Mouse (Mus musculus) stomach, embryonic 16.5 days (tissue): Measurements from ENCODE around the gene Chd3. TPM values are rescaled to one million over a fixed set of nuclear protein-coding genes. Genes with fewer than 3 reads are reported as not detected.
"Not testable (repeated sequence)": the region's sequence is repeated elsewhere in the genome, so short reads cannot be mapped to it uniquely, and the experiment has no call there.

Experiments used
- ATAC-seq: fragments of 200-750 bp; cut with Nextera tagmentation; 2 replicates; pipeline ENCODE4 v1.8.0; 2017; ENCODE audit warnings: moderate number of reproducible peaks, moderate TSS enrichment; ENCODE audit not compliant: insufficient read depth, low FRiP score
- H3K27ac ChIP-seq: fragments of 300-500 bp; sonication (generic); 2 replicates; pipeline ENCODE4 v1.5.1; 2014; ENCODE audit warnings: low read length
- H3K27me3 ChIP-seq: fragments of 300-500 bp; sonication (generic); 2 replicates; pipeline ENCODE4 v1.6.1; 2014; ENCODE audit warnings: low read length, control low read depth, mixed read lengths; ENCODE audit not compliant: control insufficient read depth, insufficient read depth
- H3K36me3 ChIP-seq: fragments of 300-500 bp; sonication (generic); 2 replicates; pipeline ENCODE4 v1.6.1; 2014; ENCODE audit warnings: low read length; ENCODE audit not compliant: control insufficient read depth, insufficient read depth
- H3K4me1 ChIP-seq: fragments of 300-500 bp; sonication (generic); 2 replicates; pipeline ENCODE4 v1.6.1; 2014; ENCODE audit warnings: low read length, control low read depth, mixed read lengths; ENCODE audit not compliant: control insufficient read depth, insufficient read depth
- H3K4me2 ChIP-seq: fragments of 300-500 bp; sonication (generic); 2 replicates; pipeline ENCODE4 v1.6.1; 2014; ENCODE audit warnings: low read depth, low read length, mixed read lengths
- H3K4me3 ChIP-seq: fragments of 300-500 bp; sonication (generic); replicated peaks from 2 replicates; pipeline ENCODE4 v1.5.1; 2014; ENCODE audit warnings: mild to moderate bottlenecking, low read length
- H3K9ac ChIP-seq: fragments of 300-500 bp; sonication (generic); 2 replicates; pipeline ENCODE4 v1.6.1; 2014; ENCODE audit warnings: low read length
- H3K9me3 ChIP-seq: fragments of 300-500 bp; sonication (generic); replicated peaks from 2 replicates; pipeline ENCODE4 v1.6.1; 2016; ENCODE audit warnings: low read length, control low read depth; ENCODE audit not compliant: control insufficient read depth
- WGBS: fragments of 180-500 bp; shearing (Covaris S2); extraction: QIAGEN DNeasy Blood & Tissue Kit; methylation state at CpG from one replicate; pipeline ENCODE4 v1.1.7; 2014; 5-methylcytosine and 5-hydroxymethylcytosine counted together
- polyA plus RNA-seq: library from polyadenylated mRNA; unstranded; fragments of >200 nt; fragmentation: Nextera tagmentation; extraction: Ambion mirVana; gene quantifications from 2 replicates; pipeline ENCODE4 v1.2.1, GENCODE M21; 2015

Gene Chd3
- polyA plus RNA-seq, 1 experiment from 2014 or later, result 55.4 TPM

- not testable (repeated sequence) for H3K27me3 ChIP-seq, H3K9me3 ChIP-seq, H3K36me3 ChIP-seq
- peak within 1 kb of the TSS; percentile 97 for H3K27ac ChIP-seq
- under 1% methylated on average over 21 of the region's 24 CpGs for WGBS
- H3K4me2 ChIP-seq, result peak within 1 kb of the TSS; percentile 77
- peaks cover 25% of the 10 kb centered on the region for H3K4me1 ChIP-seq
- ATAC-seq, result peak; percentile 80
- peak within 1 kb of the TSS; percentile 97 for H3K9ac ChIP-seq
- peak within 1 kb of the TSS; percentile 73 for H3K4me3 ChIP-seq
Observed at GRCm38 (mm10) chr11:69395235-69395633, 26.0 kb upstream of the Chd3 start, which contains the start of the genes Naa38 and Cyb5d1. TSS of gene Naa38 (plus strand) at chr11:69395487. TSS of gene Cyb5d1 (minus strand) at chr11:69395631.

GRCm38 (mm10) chr11:69394591-69395167 lies 25.5 kb upstream of the Chd3 start:
- peak; percentile 9; the same call in 1 of the 2 replicates for ATAC-seq
- H3K27me3 ChIP-seq, result not testable (repeated sequence)

GRCm38 (mm10) chr11:69390400-69391034 lies 21.3 kb upstream of the Chd3 start:
- H3K4me2 ChIP-seq, result peak overlapping the region; percentile 39
- H3K36me3 ChIP-seq, result no peaks in the 10 kb centered on the region
- H3K9me3 ChIP-seq, result no peaks in the 10 kb centered on the region
- peaks cover 4% of the 10 kb centered on the region; the same call in 1 of the 2 replicates for H3K4me1 ChIP-seq
- no peak overlapping the region for H3K27ac ChIP-seq
- H3K4me3 ChIP-seq, result no peak overlapping the region
- no peaks in the 10 kb centered on the region for H3K27me3 ChIP-seq
- no peak overlapping the region for H3K9ac ChIP-seq
- peak; percentile 18; the same call in 1 of the 2 replicates for ATAC-seq
- WGBS, result 51% methylated on average over 10 of the region's 10 CpGs

More at GRCm38 (mm10) chr11:69394591-69395167, 25.5 kb upstream of the Chd3 start:
- H3K36me3 ChIP-seq, H3K9me3 ChIP-seq: not testable (repeated sequence)
- peak overlapping the region; percentile 77 for H3K4me2 ChIP-seq
- H3K9ac ChIP-seq, result peak overlapping the region; percentile 83
- peak overlapping the region; percentile 49 for H3K27ac ChIP-seq
- peaks cover 25% of the 10 kb centered on the region for H3K4me1 ChIP-seq
- WGBS, result under 1% methylated on average over 31 of the region's 31 CpGs
- peak overlapping the region; percentile 73 for H3K4me3 ChIP-seq

- no peak overlapping the region for H3K27ac ChIP-seq
- H3K4me1 ChIP-seq, result peaks cover 4% of the 10 kb centered on the region; the same call in 1 of the 2 replicates
- peak; percentile 1; the same call in 1 of the 2 replicates for ATAC-seq
- no peaks in the 10 kb centered on the region for H3K27me3 ChIP-seq
- H3K4me3 ChIP-seq, result no peak overlapping the region
- 55% methylated on average over 14 of the region's 14 CpGs for WGBS
- no peaks in the 10 kb centered on the region for H3K36me3 ChIP-seq
- peak overlapping the region; percentile 39 for H3K4me2 ChIP-seq
- H3K9ac ChIP-seq, result 0 out of 2 replicates have a peak overlapping the region, but pooled peaks have one; percentile 33
- no peaks in the 10 kb centered on the region for H3K9me3 ChIP-seq
Observed at GRCm38 (mm10) chr11:69389531-69390399, 20.6 kb upstream of the Chd3 start.

- no peak for ATAC-seq
- 97% methylated on average over 4 of the region's 4 CpGs for WGBS
- Histone ChIP-seq H3K4me3 (no peak overlapping the region), H3K9ac (no peak overlapping the region), H3K4me1 (no peaks in the 10 kb centered on the region), H3K4me2 (no peak overlapping the region), H3K27ac (no peak overlapping the region), H3K36me3 (no peaks in the 10 kb centered on the region), H3K9me3 (no peaks in the 10 kb centered on the region), H3K27me3 (no peaks in the 10 kb centered on the region)
Observed at GRCm38 (mm10) chr11:69388680-69389079, 19.5 kb upstream of the Chd3 start.

- no peak overlapping the region for H3K4me3 ChIP-seq
- WGBS, result 73% methylated on average over 7 of the region's 7 CpGs
- no peaks in the 10 kb centered on the region for H3K9me3 ChIP-seq
- no peaks in the 10 kb centered on the region for H3K4me1 ChIP-seq
- no peak overlapping the region for H3K4me2 ChIP-seq
- H3K9ac ChIP-seq, result no peak overlapping the region
- no peak for ATAC-seq
- H3K27ac ChIP-seq, result no peak overlapping the region
- no peaks in the 10 kb centered on the region for H3K36me3 ChIP-seq
- no peaks in the 10 kb centered on the region for H3K27me3 ChIP-seq
Observed at GRCm38 (mm10) chr11:69386758-69387157, 17.6 kb upstream of the Chd3 start.

GRCm38 (mm10) chr11:69384979-69385378 lies 15.8 kb upstream of the Chd3 start:
- Histone ChIP-seq H3K4me1 (no peaks in the 10 kb centered on the region), H3K27ac (no peak overlapping the region), H3K4me2 (no peak overlapping the region), H3K27me3 (no peaks in the 10 kb centered on the region), H3K4me3 (no peak overlapping the region), H3K9me3 (no peaks in the 10 kb centered on the region), H3K36me3 (no peaks in the 10 kb centered on the region), H3K9ac (no peak overlapping the region)
- ATAC-seq, result no peak
- 78% methylated on average over 6 of the region's 6 CpGs for WGBS

GRCm38 (mm10) chr11:69382478-69383105 lies 13.4 kb upstream of the Chd3 start:
- no peak for ATAC-seq
- no peak overlapping the region for H3K9ac ChIP-seq
- 70% methylated on average over 10 of the region's 10 CpGs for WGBS
- H3K36me3 ChIP-seq, result no peaks in the 10 kb centered on the region
- H3K4me3 ChIP-seq, result no peak overlapping the region
- no peaks in the 10 kb centered on the region for H3K4me1 ChIP-seq
- no peak overlapping the region for H3K4me2 ChIP-seq
- no peaks in the 10 kb centered on the region for H3K27me3 ChIP-seq
- H3K27ac ChIP-seq, result no peak overlapping the region
- no peaks in the 10 kb centered on the region for H3K9me3 ChIP-seq
